Mouse (Mus musculus): ENCODE results near the gene Sprr2j-ps.

DNA sequence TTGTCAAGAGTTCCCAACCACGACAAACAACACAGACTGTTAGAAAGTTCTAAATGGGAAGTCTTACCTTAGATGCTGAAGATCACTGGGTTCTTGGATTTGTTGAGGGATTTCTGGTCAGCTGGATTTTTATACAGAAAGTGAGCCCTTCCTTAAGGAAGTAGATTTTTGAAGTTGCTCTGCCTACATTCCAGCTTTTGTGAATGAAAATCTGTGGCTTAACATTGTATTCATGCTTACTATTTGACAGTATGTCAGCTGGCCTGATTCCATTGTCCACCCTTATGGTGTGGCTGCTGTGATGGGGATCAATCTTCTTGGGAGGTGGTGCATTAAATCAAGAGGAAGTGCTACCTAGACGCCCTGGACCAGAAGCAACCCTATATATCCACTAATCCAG lies 40.7 kb downstream of the Sprr2j-ps start, which contains the start of gene Sprr3:
- TF ChIP-seq CHD2 (IDR thresholded peaks at IDR 0.05; ENCODE audit: low read depth, low read length): no peak
- no peak for TF ChIP-seq ZC3H11A (IDR thresholded peaks at IDR 0.05; ENCODE audit: borderline replicate concordance, low read depth, low read length)
